Mouse (Mus musculus) c-Kit-positive CD71-positive TER-119-positive erythroid progenitor cells, embryonic 14.5 days (primary cell): ENCODE measurements around the gene Aacs.
"Not testable (repeated sequence)": the region's sequence is repeated elsewhere in the genome, so short reads cannot be mapped to it uniquely, and the experiment has no call there.

Experiments
- DNase-seq: peaks from one replicate; pipeline ENCODE4 v3.0.0-alpha.2; 2013; ENCODE audit warnings: low spot score

Aacs gene

GRCm38 (mm10) chr5:125475601-125476285 is at the start of gene Aacs:
TSS of gene Aacs (plus strand) at chr5:125475814.
- peak; percentile 96 for DNase-seq

GRCm38 (mm10) chr5:125426343-125426742 is 49.3 kb upstream of the Aacs start:
- no peak for DNase-seq

DNA sequence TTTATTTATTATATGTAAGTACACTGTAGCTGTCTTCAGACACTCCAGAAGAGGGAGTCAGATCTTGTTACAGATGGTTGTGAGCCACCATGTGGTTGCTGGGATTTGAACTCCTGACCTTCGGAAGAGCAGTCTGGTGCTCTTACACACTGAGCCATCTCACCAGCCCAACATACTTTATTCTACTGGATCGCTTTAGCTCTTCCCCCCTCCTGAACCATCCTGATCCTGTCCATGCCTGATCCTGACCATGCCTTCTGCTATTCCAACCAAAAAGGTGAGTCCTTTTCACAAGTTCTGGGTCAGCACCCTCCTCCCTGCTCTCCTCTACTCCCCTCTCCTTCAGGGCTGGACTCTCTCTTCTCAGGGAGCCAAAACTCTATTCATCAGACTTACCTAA is 43.3 kb upstream of the Aacs start:
- DNase-seq = not testable (repeated sequence)

- DNase-seq = peak; percentile 96
These were observed 41.7 kb upstream of the Aacs start, which contains the start of gene Dhx37 for GRCm38 (mm10) chr5:125433793-125434337. TSS of gene Dhx37 (minus strand) at chr5:125434121.

DNA sequence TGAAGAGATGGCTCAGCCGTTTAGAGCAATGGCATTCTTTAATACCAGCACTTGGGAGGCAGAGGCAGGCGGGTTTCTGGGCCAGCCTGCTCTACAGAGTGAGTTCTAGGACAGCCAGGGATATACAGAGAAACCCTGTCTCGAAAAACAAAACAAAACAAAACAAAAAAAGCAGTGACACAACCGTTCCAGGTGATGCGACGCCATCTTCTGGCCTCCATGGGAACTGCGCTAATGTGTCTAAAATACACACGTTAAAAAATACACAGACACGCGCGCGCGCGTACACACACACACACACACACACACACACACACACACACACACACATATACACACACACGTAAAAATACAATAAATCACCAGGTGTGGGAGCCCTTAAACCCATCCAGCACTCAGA is 41.3 kb upstream of the Aacs start:
- DNase-seq = not testable (repeated sequence)

- no peak for DNase-seq
These were observed 34.9 kb upstream of the Aacs start for GRCm38 (mm10) chr5:125440583-125441233.

- DNase-seq = no peak
These were observed 34.1 kb upstream of the Aacs start, which contains the start of gene Bri3bp for GRCm38 (mm10) chr5:125441234-125442114. TSS of gene Bri3bp (plus strand) at chr5:125441568.

DNA sequence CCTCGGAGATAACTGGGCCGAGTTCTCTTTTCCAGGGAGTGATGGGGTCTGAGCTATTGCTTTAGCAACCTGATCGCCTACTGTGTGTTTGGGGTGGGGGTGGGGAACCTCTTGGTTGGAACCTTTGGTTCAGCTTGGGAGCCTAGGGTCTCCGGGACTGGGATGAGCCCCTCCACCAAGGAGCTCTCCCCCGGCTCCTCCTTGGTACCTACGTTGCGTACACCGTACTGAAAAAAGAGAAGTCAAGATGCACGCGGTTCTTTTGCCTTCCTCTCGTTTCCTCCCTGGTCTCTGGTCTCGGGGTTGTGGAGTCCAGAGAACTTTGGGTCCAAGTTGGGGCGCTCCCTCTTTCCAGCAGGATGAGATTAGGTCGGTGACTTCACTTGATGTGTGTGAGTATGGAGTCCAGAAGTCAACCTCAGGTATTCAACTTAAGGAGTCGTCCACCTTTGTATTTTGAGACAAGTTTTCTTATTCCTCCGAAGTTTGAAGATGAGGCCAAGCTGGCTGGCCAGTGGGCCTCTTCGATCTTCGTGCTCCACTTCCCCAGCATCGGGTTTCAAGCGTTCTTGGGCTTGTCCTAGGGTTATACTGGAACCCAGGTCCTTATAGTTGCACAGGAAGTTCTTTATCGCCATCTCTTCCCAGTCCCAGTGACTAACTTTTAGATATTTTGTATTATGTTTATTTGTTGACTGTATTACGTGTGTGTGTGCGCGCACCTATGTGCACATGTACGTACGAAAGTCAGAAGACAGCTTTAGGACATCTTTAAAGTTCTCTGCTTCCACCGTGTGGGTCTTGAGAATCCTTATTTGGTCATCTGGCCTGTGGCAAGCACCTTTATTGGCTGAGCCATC is 33.2 kb upstream of the Aacs start:
- DNase-seq = no peak

DNA sequence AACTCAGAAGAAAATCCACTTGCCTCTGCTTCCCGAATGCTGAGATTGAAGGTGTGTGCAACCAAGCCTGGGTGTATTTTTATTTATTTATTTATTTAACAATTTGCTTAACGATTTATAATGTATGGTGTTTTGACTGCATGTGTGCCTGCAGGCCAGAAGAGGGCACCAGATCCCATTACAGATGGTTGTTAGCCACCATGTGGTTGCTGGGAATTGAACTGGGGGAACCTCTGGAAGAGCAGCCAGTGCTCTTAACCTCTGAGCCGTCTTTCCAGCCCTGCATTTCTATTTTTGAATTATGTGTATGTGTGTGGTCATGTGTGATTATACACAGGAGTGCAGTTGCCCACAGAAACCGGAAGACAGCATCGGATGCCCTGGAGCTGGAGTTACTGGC is 32.3 kb upstream of the Aacs start:
- DNase-seq = no peak

DNA sequence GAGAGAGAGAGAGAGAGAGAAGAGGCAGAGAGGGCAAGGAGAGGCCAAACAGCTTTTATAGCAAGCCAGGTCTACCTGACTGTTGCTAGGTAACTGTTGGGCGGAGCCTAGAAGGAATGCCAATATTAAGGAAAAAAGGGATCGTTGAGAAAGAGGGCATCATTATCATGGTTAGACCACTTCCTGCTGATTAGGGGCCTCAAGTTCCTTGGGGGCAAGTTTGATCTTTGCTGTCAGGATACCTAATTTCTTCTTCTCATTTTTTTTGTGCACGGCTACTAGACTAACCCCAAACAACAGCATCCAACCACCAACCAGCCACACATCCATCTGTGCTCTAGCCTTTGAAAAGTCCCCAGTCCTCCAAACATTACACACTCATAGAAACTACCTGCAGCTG is 31.7 kb upstream of the Aacs start:
- no peak for DNase-seq

DNA sequence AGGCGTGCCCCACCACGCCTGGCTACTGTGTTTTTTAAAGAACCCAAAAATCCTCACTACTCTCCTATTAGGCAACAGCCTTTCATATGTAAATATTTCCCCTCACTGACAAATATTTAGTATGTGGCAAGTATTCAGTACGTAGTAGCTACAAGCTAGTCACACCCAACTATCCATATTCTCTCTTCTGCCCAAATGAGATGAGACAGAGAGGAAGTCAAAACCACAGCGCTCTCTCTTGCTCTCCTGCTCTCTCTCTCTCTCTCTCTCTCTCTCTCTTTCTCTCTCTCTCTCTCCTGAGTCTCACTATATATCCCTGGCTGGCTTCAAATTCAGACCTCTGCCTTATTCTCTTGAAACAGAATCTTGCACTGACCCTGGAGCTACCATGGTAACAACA is 31.1 kb upstream of the Aacs start:
- DNase-seq = no peak

GRCm38 (mm10) chr5:125446344-125446743 is 29.3 kb upstream of the Aacs start:
- no peak for DNase-seq

- DNase-seq = no peak
These were observed 27.6 kb upstream of the Aacs start for GRCm38 (mm10) chr5:125448026-125448425.

DNA sequence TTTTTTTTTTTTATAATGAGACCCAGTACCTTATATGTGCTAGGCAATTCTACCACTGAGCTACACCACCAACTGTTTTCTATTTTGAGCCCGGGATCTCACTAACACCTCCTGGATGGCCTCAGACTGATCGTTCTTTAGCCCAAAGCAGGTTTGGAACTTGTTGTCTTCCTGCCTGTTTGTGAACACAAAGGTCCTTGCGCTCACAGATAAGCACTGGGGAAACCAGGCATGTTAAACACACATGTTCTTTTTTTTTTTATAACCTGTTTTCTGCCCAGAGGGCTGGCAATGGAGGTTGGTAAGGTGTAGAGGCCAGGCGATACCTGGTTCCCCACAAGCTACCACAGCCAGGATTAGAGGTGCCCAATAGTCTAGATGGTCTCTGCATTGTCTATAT is 27.0 kb upstream of the Aacs start:
- no peak for DNase-seq

DNA sequence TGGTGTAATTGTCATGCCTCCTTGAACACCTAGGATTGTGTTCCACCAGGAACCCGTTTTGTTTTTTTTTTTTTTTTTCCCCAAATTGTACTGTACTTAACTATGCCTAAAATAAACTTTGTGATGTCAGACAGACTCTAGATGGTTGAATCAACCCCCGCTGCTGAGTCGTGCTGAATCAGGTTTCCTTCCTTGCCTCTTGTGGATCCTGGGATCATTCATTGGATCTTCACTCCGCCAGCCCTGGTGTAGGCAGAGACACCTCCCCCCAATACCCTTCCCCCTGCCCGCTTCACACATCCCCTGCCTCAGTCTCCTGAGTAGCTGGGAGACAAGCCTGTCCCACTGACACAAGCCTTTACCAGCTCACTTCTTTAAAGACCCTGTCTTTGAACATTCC is 26.3 kb upstream of the Aacs start:
- DNase-seq = no peak

GRCm38 (mm10) chr5:125452573-125452972 is 23.0 kb upstream of the Aacs start:
- no peak for DNase-seq

DNA sequence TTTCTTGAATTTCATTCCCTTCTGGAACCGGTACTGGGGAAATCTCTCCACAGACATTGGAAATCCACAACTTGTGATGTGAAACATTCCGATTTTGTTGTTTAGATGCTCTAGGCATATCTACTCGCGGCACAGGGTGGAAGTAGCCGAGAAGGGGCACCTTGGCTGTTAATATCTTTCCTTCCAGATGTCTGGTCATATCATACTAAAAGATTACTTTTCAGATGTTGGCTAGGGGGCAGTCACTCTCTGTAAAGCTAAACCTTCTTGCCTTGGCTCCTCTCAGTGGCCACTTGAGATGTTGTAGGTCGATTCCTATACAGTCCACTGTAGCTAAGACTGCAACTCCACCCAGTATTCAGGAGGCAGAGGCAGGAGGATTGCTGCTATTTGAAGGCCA is 19.5 kb upstream of the Aacs start:
- no peak for DNase-seq

DNA sequence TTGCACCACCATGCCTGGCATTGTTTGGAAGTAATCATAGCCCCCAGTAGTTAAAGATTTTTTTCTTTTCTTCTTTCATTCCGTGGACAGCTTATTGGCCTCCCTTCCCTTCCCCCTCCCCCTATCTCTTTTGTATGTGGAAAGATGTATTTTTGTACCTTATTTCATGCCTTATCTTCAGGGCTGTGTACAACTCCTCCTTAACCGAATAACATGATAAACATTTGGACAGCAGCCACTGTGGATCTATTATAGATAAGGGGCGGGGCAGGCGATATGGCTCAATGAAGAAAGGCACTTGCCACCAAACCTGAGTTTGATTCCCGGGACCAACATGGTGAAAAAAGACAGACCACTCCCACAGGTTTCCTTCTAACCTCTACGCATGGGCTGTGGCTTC is 18.1 kb upstream of the Aacs start:
- DNase-seq = no peak

DNA sequence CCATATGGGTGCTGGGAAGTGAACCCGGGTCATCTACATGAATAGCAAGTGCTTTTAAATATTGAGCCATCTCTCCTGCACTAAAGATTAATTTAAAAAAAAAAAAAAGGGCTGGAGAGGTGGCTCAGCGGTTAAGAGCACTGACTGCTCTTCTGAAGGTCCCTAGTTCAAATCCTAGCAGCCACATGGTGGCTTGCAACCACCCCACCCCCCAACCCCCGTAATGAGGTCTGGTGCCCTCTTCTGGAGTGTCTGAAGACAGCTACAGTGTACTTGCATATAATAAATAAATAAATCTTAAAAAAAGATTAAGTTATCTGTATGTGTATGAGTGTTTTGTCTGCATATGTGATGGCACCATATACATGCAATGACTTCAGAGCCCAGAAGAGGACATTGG is 15.0 kb upstream of the Aacs start:
- DNase-seq = no peak

- DNase-seq = peak; percentile 55
These were observed 13.7 kb upstream of the Aacs start for GRCm38 (mm10) chr5:125461868-125462445.

DNA sequence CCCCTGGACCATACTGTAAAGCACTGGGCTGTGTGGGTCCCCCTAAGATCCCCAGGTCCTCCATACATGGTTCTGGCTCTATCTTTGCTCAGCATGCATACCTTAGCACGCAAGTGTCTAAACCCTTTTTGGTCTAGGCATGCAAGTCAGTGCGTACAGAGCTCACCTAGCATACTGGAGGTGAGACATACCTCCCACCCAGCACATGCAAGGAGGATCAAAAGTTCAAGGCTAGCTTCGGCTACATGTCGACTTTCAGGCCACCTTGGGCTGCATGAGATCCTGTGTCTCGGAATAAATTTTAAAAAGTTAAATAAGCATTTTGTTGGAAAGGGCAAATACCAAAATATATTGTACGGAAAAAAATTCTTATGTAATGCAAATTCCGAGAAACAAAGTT is 10.4 kb upstream of the Aacs start:
- DNase-seq = no peak
